Mouse (Mus musculus) neural tube, embryonic 13.5 days (tissue): ENCODE results near the gene Fam102a. TPM values are rescaled to one million over a fixed set of nuclear protein-coding genes. Genes with fewer than 3 reads are reported as not detected.

Experiments
- ATAC-seq: fragments of 200-750 bp; cut with Nextera tagmentation; 2 replicates; pipeline ENCODE4 v1.8.0; 2017; ENCODE audit warnings: low read depth, mild to moderate bottlenecking, moderate TSS enrichment, moderate library complexity
- H3K27ac ChIP-seq: fragments of 300-500 bp; sonication (generic); replicated peaks from 2 replicates; pipeline ENCODE4 v1.5.1; 2015; ENCODE audit warnings: moderate library complexity, mild to moderate bottlenecking, inconsistent platforms
- H3K27me3 ChIP-seq: fragments of 300-500 bp; sonication (generic); 2 replicates; pipeline ENCODE4 v1.6.1; 2015; ENCODE audit warnings: mild to moderate bottlenecking, inconsistent platforms
- H3K36me3 ChIP-seq: fragments of 300-500 bp; sonication (generic); 2 replicates; pipeline ENCODE4 v1.6.1; 2015; ENCODE audit warnings: mild to moderate bottlenecking, inconsistent platforms
- H3K4me1 ChIP-seq: fragments of 300-500 bp; sonication (generic); replicated peaks from 2 replicates; pipeline ENCODE4 v1.6.1; 2015; ENCODE audit warnings: inconsistent platforms
- H3K4me2 ChIP-seq: fragments of 300-500 bp; sonication (generic); 2 replicates; pipeline ENCODE4 v1.6.1; 2015; ENCODE audit warnings: inconsistent platforms, mild to moderate bottlenecking, moderate library complexity
- H3K4me3 ChIP-seq: fragments of 300-500 bp; sonication (generic); 2 replicates; pipeline ENCODE4 v1.5.1; 2015; ENCODE audit warnings: mild to moderate bottlenecking, inconsistent platforms
- H3K9ac ChIP-seq: fragments of 300-500 bp; sonication (generic); 2 replicates; pipeline ENCODE4 v1.6.1; 2015; ENCODE audit warnings: moderate library complexity, mild to moderate bottlenecking, inconsistent platforms
- H3K9me3 ChIP-seq: fragments of 300-500 bp; sonication (generic); 2 replicates; pipeline ENCODE4 v1.6.1; 2016; ENCODE audit warnings: inconsistent platforms
- WGBS: fragments of 180-500 bp; shearing (Covaris S2); methylation state at CpG from one replicate; pipeline ENCODE4 v1.1.7; 2015; 5-methylcytosine and 5-hydroxymethylcytosine counted together
- polyA plus RNA-seq: library from polyadenylated mRNA; unstranded; fragments of >200 nt; fragmentation: Nextera tagmentation; extraction: Ambion mirVana; gene quantifications from 2 replicates; pipeline ENCODE4 v1.2.1, GENCODE M21; 2015

Fam102a gene
- polyA plus RNA-seq, 1 experiment from 2014 or later = 9.1 TPM

GRCm38 (mm10) chr2:32500461-32500860 lies 34.7 kb upstream of the Fam102a start:
- H3K4me2 ChIP-seq = no peak overlapping the region
- H3K4me1 ChIP-seq = no peaks in the 10 kb centered on the region
- no peaks in the 10 kb centered on the region for H3K27me3 ChIP-seq
- H3K27ac ChIP-seq = no peak overlapping the region
- H3K9ac ChIP-seq = no peak overlapping the region
- ATAC-seq = no peak
- H3K4me3 ChIP-seq = no peak overlapping the region
- peaks cover 5% of the 10 kb centered on the region; the same call in 1 of the 2 replicates for H3K9me3 ChIP-seq
- H3K36me3 ChIP-seq = no peaks in the 10 kb centered on the region
- WGBS = 74% methylated on average over 5 of the region's 5 CpGs

GRCm38 (mm10) chr2:32501754-32502324 lies 33.3 kb upstream of the Fam102a start:
- Histone ChIP-seq H3K9me3 (peaks cover 5% of the 10 kb centered on the region; the same call in 1 of the 2 replicates), H3K27me3 (no peaks in the 10 kb centered on the region), H3K9ac (no peak overlapping the region; the same call in 1 of the 2 replicates), H3K27ac (no peak overlapping the region), H3K4me3 (no peak overlapping the region), H3K36me3 (no peaks in the 10 kb centered on the region), H3K4me2 (no peak overlapping the region), H3K4me1 (no peaks in the 10 kb centered on the region)
- no peak for ATAC-seq
- WGBS = 64% methylated on average over 5 of the region's 5 CpGs

DNA sequence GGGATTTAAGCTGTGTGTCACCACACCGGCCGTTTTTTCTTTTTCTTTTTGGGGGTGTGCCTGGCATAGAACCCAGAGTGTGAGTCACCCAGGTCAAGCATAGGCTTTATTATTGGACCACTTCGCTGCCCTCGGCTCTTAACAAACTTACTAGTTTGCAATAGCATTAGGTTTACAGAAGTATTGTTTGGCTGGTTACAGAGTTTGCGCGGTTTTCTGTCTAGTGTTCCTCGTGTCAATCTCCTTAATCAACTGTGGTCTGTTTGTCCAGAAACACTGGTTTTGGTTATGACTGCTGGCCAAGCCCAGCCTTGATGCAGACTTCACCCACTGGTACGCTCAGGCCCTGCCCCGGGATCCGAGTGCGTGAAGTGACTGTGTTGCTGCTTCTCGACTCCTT lies 32.3 kb upstream of the Fam102a start:
- no peaks in the 10 kb centered on the region for H3K27me3 ChIP-seq
- H3K4me2 ChIP-seq = no peak overlapping the region
- H3K27ac ChIP-seq = no peak overlapping the region
- 90% methylated on average over 12 of the region's 12 CpGs for WGBS
- ATAC-seq = no peak
- peaks cover 5% of the 10 kb centered on the region; the same call in 1 of the 2 replicates for H3K9me3 ChIP-seq
- no peaks in the 10 kb centered on the region for H3K4me1 ChIP-seq
- no peak overlapping the region for H3K4me3 ChIP-seq
- H3K9ac ChIP-seq = no peak overlapping the region
- H3K36me3 ChIP-seq = no peaks in the 10 kb centered on the region

DNA sequence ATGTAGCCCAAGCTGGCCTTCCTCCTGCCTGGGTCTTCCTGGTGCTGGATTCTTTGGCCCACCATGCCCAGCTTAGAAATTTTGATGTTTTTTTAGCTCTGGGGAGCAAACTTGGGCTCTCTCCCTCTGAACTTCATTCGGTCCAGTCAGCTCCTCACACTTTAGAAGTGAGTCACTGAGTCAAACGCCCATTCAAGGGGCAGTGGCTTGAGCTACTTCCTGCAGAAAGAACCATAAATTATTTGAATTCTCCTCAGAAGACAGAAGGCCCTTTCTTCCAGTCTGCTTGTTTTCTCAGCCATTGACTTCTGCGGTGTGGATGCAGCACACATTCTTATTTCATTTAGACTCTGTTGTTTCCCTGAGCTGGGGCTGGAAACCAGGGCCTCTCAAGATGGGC lies 31.5 kb upstream of the Fam102a start:
- Histone ChIP-seq H3K4me1 (no peaks in the 10 kb centered on the region), H3K36me3 (no peaks in the 10 kb centered on the region), H3K27me3 (no peaks in the 10 kb centered on the region), H3K9me3 (peaks cover 2% of the 10 kb centered on the region; the same call in 1 of the 2 replicates), H3K27ac (no peak overlapping the region), H3K9ac (no peak overlapping the region), H3K4me3 (no peak overlapping the region), H3K4me2 (no peak overlapping the region)
- ATAC-seq = no peak
- WGBS = 21% methylated on average over 3 of the region's 3 CpGs

DNA sequence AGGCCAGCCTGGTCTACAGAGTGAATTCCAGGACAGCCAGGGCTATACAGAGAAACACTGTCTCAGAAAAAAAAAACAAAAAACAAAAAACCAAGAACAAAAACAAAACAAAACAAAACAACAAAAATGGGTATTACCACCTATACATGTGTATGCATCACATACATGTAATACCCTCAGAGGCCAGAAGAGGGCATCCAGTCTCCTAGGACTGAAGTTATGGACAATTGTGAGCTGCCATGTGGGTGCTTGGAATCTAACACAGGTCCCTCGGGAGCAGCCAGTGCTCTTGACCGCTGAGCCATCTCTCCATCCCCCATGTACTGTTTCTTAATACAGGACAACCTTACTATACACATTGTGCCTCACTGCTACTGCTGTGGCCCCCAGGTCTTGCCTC lies 29.6 kb upstream of the Fam102a start:
- H3K27ac ChIP-seq = no peak overlapping the region
- WGBS = 98% methylated on average over 2 of the region's 2 CpGs
- no peak for ATAC-seq

GRCm38 (mm10) chr2:32506673-32507668 lies 28.2 kb upstream of the Fam102a start:
- Histone ChIP-seq H3K4me3 (no peak overlapping the region), H3K9me3 (no peaks in the 10 kb centered on the region), H3K27me3 (no peaks in the 10 kb centered on the region), H3K4me1 (peaks cover 7% of the 10 kb centered on the region; the same call in 1 of the 2 replicates), H3K27ac (no peak overlapping the region), H3K9ac (no peak overlapping the region), H3K4me2 (no peak overlapping the region), H3K36me3 (no peaks in the 10 kb centered on the region)
- ATAC-seq = no peak
- 73% methylated on average over 22 of the region's 22 CpGs for WGBS

More for the DNA sequence above, 29.6 kb upstream of the Fam102a start:
- H3K27me3 ChIP-seq = no peaks in the 10 kb centered on the region
- H3K36me3 ChIP-seq = no peaks in the 10 kb centered on the region
- H3K9me3 ChIP-seq = no peaks in the 10 kb centered on the region
- peaks cover 7% of the 10 kb centered on the region; the same call in 1 of the 2 replicates for H3K4me1 ChIP-seq
- no peak overlapping the region for H3K4me3 ChIP-seq
- no peak overlapping the region for H3K4me2 ChIP-seq
- H3K9ac ChIP-seq = no peak overlapping the region

DNA sequence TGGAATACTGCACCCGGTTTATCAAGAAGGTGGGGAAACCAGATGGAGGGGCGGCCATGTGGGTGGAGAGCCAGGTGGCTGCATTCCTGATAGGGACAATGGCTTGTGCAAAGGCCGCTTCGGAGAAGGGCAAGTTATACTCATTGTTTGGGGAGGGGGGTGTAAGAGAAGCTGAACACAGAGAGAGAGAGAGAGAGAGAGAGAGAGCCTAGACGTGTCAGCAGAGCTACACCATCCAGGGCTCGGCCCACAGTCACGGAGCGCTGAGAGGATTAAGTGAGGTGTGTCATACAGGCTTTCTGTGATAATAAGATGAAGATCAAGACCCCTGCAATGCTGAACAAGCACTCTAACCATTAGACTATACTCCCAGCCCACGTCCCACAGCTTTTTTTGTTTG lies 27.2 kb upstream of the Fam102a start:
- ATAC-seq = no peak
- no peak overlapping the region for H3K27ac ChIP-seq

DNA sequence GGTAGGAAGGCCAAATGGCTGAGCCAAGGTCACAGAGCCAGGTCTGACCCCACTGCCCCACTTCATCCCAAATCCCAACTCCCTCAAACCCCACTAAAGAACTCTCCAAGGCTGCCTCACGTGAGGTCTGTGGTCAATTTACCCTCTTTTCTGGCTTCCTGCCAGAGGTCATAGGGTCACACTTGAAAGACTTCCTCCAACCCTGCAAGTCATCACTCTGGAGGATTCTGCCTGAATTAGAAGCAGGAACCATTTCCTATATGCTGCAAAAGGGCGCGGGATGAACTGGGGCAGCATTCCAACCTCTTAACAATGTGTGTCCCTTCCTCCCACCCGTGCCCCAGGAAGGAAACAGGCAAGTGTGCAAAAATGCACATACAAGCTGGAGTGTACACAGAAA lies 25.8 kb upstream of the Fam102a start:
- H3K36me3 ChIP-seq = no peaks in the 10 kb centered on the region
- H3K27me3 ChIP-seq = no peaks in the 10 kb centered on the region
- no peak overlapping the region for H3K4me3 ChIP-seq
- H3K27ac ChIP-seq = peak overlapping the region; percentile 67
- no peak for ATAC-seq
- H3K4me1 ChIP-seq = peaks cover 7% of the 10 kb centered on the region; the same call in 1 of the 2 replicates
- H3K9me3 ChIP-seq = no peaks in the 10 kb centered on the region
- H3K4me2 ChIP-seq = no peak overlapping the region
- no peak overlapping the region for H3K9ac ChIP-seq
- WGBS = 42% methylated on average over 4 of the region's 4 CpGs

More for the DNA sequence above, 27.2 kb upstream of the Fam102a start:
- no peak overlapping the region for H3K9ac ChIP-seq
- no peaks in the 10 kb centered on the region for H3K36me3 ChIP-seq
- H3K4me3 ChIP-seq = no peak overlapping the region
- H3K4me1 ChIP-seq = peaks cover 7% of the 10 kb centered on the region; the same call in 1 of the 2 replicates
- H3K4me2 ChIP-seq = no peak overlapping the region
- 77% methylated on average over 9 of the region's 9 CpGs for whole genome bisulfite sequencing
- H3K27me3 ChIP-seq = no peaks in the 10 kb centered on the region
- H3K9me3 ChIP-seq = no peaks in the 10 kb centered on the region

GRCm38 (mm10) chr2:32509896-32510295 lies 25.2 kb upstream of the Fam102a start:
- no peaks in the 10 kb centered on the region for H3K36me3 ChIP-seq
- peak overlapping the region; percentile 67 for H3K27ac ChIP-seq
- no peak overlapping the region for H3K4me3 ChIP-seq
- ATAC-seq = no peak
- WGBS = 58% methylated on average over 8 of the region's 8 CpGs
- H3K4me2 ChIP-seq = no peak overlapping the region
- peaks cover 10% of the 10 kb centered on the region; the same call in 1 of the 2 replicates for H3K4me1 ChIP-seq
- no peaks in the 10 kb centered on the region for H3K27me3 ChIP-seq
- H3K9me3 ChIP-seq = no peaks in the 10 kb centered on the region
- H3K9ac ChIP-seq = no peak overlapping the region

DNA sequence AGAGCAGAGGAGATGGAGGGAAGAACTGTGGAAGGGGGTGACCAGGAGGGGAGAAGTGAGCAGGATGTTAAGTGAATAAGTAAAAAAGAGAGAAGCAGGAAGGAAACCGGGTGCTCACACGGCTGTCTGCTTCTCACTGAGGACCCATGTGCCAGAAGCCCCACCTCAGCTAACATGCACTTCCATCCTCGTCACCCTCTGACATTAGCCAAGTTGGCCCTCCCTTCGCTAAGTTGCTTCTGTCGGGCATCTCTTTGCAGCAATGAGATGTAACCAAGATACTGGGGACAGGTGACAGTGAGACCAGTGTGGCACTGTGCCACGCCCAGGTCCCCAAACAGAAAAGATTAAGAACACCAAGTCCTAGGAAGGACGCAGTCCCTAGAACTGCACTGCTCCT lies 22.5 kb upstream of the Fam102a start:
- H3K9me3 ChIP-seq = no peaks in the 10 kb centered on the region
- H3K27ac ChIP-seq = no peak overlapping the region
- no peak overlapping the region for H3K9ac ChIP-seq
- H3K4me3 ChIP-seq = no peak overlapping the region
- WGBS = 88% methylated on average over 7 of the region's 7 CpGs
- H3K36me3 ChIP-seq = no peaks in the 10 kb centered on the region
- peaks cover 10% of the 10 kb centered on the region; the same call in 1 of the 2 replicates for H3K4me1 ChIP-seq
- no peaks in the 10 kb centered on the region for H3K27me3 ChIP-seq
- no peak for ATAC-seq
- H3K4me2 ChIP-seq = no peak overlapping the region

DNA sequence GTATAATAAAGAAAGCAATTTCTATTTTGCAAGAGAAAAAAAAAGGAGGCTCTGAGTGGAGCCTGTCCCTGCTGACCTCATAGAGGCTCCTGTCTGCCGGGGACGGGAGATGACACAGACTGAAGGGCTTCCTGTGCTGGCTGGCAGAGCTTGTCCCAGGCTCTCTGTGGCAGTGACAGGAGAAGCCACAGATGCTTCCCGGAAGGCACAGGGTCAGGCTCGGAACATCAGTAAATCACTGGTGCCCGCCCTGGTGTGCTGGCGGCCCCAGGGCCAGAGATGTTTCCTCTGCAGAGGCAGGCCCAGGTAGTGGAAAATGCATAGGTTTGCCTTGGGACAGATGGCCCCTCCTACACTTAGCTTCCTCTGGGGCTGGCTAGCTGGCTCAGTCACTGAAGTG lies 20.8 kb upstream of the Fam102a start:
- Histone ChIP-seq H3K4me3 (no peak overlapping the region), H3K4me2 (no peak overlapping the region), H3K36me3 (no peaks in the 10 kb centered on the region), H3K27ac (no peak overlapping the region), H3K4me1 (peaks cover 7% of the 10 kb centered on the region; the same call in 1 of the 2 replicates), H3K9me3 (no peaks in the 10 kb centered on the region), H3K27me3 (no peaks in the 10 kb centered on the region), H3K9ac (no peak overlapping the region)
- no peak for ATAC-seq
- WGBS = 41% methylated on average over 6 of the region's 6 CpGs

DNA sequence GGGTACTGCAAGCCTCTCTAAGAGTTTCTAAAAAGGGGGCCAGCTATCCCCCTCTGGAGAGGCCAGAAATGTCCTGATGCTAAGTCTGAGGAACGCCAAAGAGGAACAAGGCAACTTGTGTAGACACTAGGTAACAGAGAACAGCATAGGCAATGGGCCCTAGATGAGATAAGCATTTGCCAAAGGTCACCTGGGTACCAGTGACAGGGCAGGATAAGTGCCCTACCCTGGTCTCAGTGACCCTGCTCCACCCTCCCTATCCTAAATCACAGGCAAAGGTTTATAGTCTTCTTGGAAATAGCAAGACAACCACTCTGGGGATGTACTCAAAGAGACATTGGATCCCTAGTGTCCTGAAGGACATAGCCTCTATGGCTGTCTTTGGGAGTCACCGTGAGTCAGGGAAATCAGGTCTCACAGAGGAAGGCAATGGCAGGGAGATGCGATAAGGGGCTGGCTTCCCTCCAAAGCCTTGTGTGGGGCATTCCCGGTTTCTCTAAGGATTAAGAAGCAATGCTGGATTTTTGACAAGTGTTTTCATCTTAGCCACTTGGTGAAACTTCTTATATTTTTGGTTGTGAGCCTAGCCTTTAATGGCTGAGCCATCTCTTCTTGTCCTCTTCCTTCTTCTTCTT lies 17.8 kb upstream of the Fam102a start:
- 0 out of 2 replicates have a peak, but pooled peaks cover 3% of the 10 kb centered on the region for H3K4me1 ChIP-seq
- no peak overlapping the region for H3K4me3 ChIP-seq
- 89% methylated on average over 4 of the region's 4 CpGs for WGBS
- H3K27ac ChIP-seq = no peak overlapping the region
- ATAC-seq = no peak
- no peaks in the 10 kb centered on the region for H3K27me3 ChIP-seq
- H3K9me3 ChIP-seq = no peaks in the 10 kb centered on the region
- no peak overlapping the region for H3K4me2 ChIP-seq
- no peaks in the 10 kb centered on the region for H3K36me3 ChIP-seq
- H3K9ac ChIP-seq = no peak overlapping the region
